Mouse (Mus musculus): ENCODE measurements around the gene Med19. TPM values are rescaled to one million over a fixed set of nuclear protein-coding genes. Genes with fewer than 3 reads are reported as not detected.
"Not testable (repeated sequence)": the region's sequence is repeated elsewhere in the genome, so short reads cannot be mapped to it uniquely, and the experiment has no call there.

The Med19 gene
- polyA plus RNA-seq, 1 experiment, result 11.5 TPM

DNA sequence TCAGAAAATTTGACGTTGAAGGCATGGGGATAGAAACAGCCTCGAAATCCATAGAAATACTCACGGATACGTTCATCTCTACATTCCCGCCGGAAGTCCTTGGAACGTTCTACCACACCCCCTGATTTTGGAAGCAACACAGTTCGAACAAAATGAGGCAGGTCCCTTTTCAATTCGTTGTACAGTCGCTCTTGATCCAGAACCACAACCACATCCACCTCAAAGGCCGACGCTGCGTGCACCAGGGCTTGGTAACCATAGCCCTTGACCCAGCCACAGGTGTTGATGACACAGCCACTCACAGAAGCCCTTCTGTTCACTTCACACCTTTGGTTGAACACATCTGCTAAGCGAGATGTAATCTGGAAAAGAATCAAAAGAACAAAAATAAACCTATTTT lies 45.7 kb downstream of the Med19 start:
- no peak overlapping the region for H3K4me3 ChIP-seq (ENCODE audit: insufficient read depth, low read depth, low read length)
- no peak overlapping the region for H3K27ac ChIP-seq (replicated peaks; ENCODE audit: low read depth, low read length)
- peaks cover 6% of the 10 kb centered on the region for H3K4me1 ChIP-seq (ENCODE audit: control insufficient read depth, insufficient read depth, insufficient read length, low read length)

DNA sequence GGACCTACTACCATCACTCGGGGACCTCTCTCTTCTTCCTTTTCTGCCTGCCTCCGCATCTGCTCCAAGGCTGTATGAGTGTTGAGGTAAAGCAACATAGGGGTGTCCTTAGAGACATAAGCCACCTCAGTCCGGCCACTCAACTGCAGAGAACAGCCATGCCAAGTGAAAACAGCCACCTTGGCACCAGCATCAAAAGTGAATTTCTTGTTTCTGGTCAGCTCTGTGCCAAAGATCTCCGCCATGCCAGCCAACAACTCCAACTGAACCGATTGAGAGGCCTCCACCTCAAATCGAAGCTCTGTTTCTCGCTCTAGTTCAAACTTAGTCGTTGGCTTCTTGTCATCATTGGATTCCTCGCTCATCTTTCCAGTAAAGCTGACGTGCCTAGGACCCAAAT lies 47.6 kb downstream of the Med19 start:
- H3K27ac ChIP-seq (replicated peaks; ENCODE audit: low read depth, low read length), result no peak overlapping the region
- H3K4me1 ChIP-seq (ENCODE audit: control insufficient read depth, insufficient read depth, insufficient read length, low read length), result peaks cover 6% of the 10 kb centered on the region
- peak overlapping the region; percentile 71 for H3K4me3 ChIP-seq (ENCODE audit: insufficient read depth, low read depth, low read length)

GRCm38 (mm10) chr2:84726716-84727115 lies 48.5 kb downstream of the Med19 start:
- Histone ChIP-seq H3K4me1 (ENCODE audit: control insufficient read depth, insufficient read depth, insufficient read length, low read length) (peaks cover 6% of the 10 kb centered on the region), H3K27ac (replicated peaks; ENCODE audit: low read depth, low read length) (peak overlapping the region; percentile 58), H3K4me3 (ENCODE audit: insufficient read depth, low read depth, low read length) (peak overlapping the region; percentile 71)

GRCm38 (mm10) chr2:84727172-84727858 lies 49.1 kb downstream of the Med19 start, which contains the start of gene Clp1:
Gene Clp1, minus strand, starts transcription at chr2:84727350.
- Histone ChIP-seq H3K4me3 (ENCODE audit: insufficient read depth, low read depth, low read length) (peak within 1 kb of the TSS; percentile 86), H3K4me1 (ENCODE audit: control insufficient read depth, insufficient read depth, insufficient read length, low read length) (peaks cover 6% of the 10 kb centered on the region), H3K27ac (replicated peaks; ENCODE audit: low read depth, low read length) (peak within 1 kb of the TSS; percentile 94)

DNA sequence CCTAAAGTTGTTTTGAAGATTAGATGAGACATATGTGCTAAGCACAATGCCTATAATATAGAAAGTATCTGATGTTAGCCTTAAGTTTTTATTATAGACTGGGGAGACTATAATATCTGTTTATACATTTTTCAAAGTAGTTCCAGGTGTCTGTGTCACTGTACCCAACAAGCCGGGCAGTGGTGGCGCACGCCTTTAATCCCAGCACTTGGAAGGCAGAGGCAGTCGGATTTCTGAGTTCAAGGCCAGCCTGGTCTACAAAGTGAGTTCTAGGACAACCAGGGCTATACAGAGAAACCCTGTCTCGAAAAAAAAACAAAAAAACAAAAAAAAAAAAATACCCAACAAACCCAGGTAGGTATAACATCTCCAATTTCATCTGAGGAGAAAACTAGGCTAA lies 50.0 kb downstream of the Med19 start:
- H3K4me3 ChIP-seq (ENCODE audit: insufficient read depth, low read depth, low read length); H3K27ac ChIP-seq (replicated peaks; ENCODE audit: low read depth, low read length); H3K4me1 ChIP-seq (ENCODE audit: control insufficient read depth, insufficient read depth, insufficient read length, low read length): not testable (repeated sequence)

- Histone ChIP-seq H3K4me1 (ENCODE audit: control insufficient read depth, insufficient read depth, insufficient read length, low read length) (no peaks in the 10 kb centered on the region; the same call in 1 of the 2 replicates), H3K27ac (replicated peaks; ENCODE audit: low read depth, low read length) (no peak overlapping the region), H3K4me3 (ENCODE audit: insufficient read depth, low read depth, low read length) (no peak overlapping the region)
These were observed 53.0 kb downstream of the Med19 start for GRCm38 (mm10) chr2:84731206-84731605.

DNA sequence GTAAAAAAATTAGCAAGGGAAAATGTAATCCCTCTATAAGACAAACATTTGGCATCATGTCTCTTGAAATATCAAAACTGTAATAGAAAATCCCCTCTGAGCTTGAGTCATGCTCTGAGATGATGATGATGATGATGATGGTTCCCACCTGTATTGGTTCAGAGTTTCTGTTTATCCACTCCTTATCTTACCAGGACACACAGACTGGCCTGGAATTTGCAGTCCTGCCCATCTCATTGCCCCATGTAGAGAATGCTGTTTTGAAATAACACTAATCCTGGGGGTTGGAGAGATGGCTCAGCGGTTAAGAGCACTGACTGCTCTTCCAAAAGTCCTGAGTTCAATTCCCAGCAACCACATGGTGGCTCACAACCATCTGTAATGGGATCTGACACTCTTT lies 54.2 kb downstream of the Med19 start:
- H3K4me3 ChIP-seq (ENCODE audit: insufficient read depth, low read depth, low read length), result no peak overlapping the region
- no peaks in the 10 kb centered on the region; the same call in 1 of the 2 replicates for H3K4me1 ChIP-seq (ENCODE audit: control insufficient read depth, insufficient read depth, insufficient read length, low read length)
- H3K27ac ChIP-seq (replicated peaks; ENCODE audit: low read depth, low read length), result no peak overlapping the region

- Histone ChIP-seq H3K4me1 (ENCODE audit: control insufficient read depth, insufficient read depth, insufficient read length, low read length) (no peaks in the 10 kb centered on the region; the same call in 1 of the 2 replicates), H3K27ac (replicated peaks; ENCODE audit: low read depth, low read length) (no peak within 1 kb of the TSS), H3K4me3 (ENCODE audit: insufficient read depth, low read depth, low read length) (peak within 1 kb of the TSS; percentile 46)
These were observed 55.5 kb downstream of the Med19 start, which contains the start of gene Ypel4 for GRCm38 (mm10) chr2:84733579-84734300. Gene Ypel4, plus strand, starts transcription at chr2:84734058.

DNA sequence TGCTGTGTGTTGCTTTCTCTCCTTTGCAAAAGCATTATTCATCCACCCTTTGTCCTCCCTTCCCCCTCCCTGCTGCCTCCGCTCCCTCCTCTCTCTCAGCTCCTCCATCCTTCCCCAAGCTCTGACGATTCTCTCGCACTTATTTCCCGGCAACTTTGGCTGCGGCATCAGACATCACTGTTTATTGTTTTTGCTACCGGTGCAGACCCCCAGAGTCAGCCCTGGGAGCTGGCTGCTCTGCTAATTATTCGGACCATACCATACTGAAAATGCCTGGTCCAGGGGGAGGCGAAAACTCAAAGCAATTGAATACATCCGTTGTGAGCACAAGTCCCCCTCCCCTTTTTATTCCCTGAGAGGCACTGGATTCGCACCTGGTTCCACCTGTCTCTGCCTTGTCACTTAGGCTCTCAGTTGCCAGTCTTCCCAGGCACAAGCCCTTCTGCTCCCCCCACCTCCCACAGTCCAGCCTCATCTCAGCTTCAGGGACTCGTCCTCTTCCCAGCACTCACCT lies 56.2 kb downstream of the Med19 start:
- Histone ChIP-seq H3K4me3 (ENCODE audit: insufficient read depth, low read depth, low read length) (peak overlapping the region; percentile 46), H3K27ac (replicated peaks; ENCODE audit: low read depth, low read length) (no peak overlapping the region), H3K4me1 (ENCODE audit: control insufficient read depth, insufficient read depth, insufficient read length, low read length) (no peaks in the 10 kb centered on the region; the same call in 1 of the 2 replicates)

GRCm38 (mm10) chr2:84734919-84735318 lies 56.7 kb downstream of the Med19 start:
- Histone ChIP-seq H3K4me3 (ENCODE audit: insufficient read depth, low read depth, low read length) (no peak overlapping the region), H3K4me1 (ENCODE audit: control insufficient read depth, insufficient read depth, insufficient read length, low read length) (no peaks in the 10 kb centered on the region; the same call in 1 of the 2 replicates), H3K27ac (replicated peaks; ENCODE audit: low read depth, low read length) (no peak overlapping the region)

DNA sequence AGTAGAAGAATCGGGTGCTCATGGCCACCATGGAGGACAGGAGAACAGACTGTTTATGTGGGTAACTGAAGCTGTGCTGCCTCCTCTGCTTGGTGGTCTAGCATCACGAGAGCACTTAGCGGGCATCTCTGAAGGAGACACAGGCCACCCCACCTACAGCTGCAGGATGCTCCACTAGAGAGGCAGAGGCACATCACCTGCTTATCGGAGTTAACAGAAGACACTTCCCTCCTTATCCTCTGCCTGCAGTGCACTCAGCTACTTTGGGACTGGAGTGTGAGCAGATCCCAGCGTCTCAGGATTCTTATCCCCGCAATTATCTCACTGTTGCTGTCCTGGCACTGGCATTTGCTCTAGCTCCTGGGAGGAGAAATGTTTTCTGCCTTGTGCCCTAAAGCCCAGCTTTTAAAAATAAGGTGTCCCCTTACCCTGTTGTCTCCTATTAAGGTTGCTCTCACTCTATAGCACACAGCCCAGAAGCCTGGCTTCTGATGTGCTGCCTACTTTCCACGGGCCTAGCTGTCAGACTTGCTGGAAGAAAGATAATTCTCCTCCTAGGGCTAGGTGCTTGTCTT lies 57.2 kb downstream of the Med19 start:
- no peaks in the 10 kb centered on the region; the same call in 1 of the 2 replicates for H3K4me1 ChIP-seq (ENCODE audit: control insufficient read depth, insufficient read depth, insufficient read length, low read length)
- H3K27ac ChIP-seq (replicated peaks; ENCODE audit: low read depth, low read length), result no peak overlapping the region
- H3K4me3 ChIP-seq (ENCODE audit: insufficient read depth, low read depth, low read length), result no peak overlapping the region

DNA sequence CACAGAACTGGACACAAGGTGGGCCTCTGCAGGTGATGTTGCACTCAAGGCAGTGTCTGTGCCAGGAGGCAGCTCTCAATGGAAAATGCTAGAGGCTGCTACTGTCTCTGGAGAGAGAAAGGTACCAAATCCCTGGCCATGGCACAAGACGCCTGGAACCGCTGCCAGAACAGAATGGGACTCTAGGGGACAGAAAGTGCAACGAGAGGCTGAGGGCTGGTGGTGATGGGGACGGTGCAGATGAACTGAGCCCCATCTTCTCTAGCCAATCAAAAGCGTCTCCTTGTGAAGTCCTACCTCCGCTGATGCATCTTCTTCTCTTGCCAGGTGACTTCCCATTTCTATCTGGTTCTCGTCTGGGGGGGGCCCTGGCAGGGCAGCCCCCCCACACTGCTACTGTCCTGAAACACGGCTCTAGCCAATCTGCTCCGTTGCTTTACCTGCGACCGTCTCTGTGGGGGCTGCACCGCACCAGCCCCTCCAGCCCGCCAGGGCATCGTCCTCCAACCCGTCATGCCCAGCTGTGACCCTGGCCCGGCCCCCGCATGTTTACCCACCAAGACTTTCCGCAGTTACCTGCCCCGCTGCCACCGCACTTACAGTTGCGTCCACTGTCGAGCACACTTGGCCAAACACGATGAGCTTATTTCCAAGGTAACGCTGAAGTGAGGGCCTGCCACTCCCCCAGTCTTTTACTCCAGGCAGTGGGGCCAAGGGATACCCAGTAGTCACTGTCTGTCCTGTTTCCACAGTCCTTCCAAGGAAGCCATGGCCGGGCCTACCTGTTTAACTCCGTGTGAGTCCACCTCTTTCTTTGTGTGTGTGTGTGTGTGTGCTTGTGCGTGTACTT lies 58.3 kb downstream of the Med19 start:
- H3K4me1 ChIP-seq (ENCODE audit: control insufficient read depth, insufficient read depth, insufficient read length, low read length), result peaks cover 3% of the 10 kb centered on the region; the same call in 1 of the 2 replicates
- no peak overlapping the region for H3K4me3 ChIP-seq (ENCODE audit: insufficient read depth, low read depth, low read length)
- no peak overlapping the region for H3K27ac ChIP-seq (replicated peaks; ENCODE audit: low read depth, low read length)

DNA sequence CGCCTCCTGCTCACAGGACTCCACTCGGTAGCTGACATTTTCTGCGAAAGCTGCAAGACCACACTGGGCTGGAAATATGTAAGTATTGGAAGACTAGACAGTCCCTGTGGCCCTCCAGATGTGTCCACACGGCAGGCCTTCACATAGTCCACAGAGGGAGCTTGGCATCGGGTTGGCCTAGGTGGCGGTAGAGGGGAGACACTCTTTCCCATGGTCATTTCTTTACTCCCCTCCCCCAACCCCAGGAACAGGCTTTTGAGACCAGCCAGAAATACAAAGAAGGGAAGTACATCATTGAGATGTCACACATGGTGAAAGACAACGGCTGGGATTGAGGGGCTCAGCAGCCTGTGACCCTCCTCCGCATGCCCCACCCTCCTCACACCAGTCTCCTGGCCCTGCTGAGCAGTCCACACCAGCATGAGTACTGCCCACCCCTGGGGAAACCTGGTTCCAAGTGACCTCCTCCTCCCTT lies 59.3 kb downstream of the Med19 start:
- Histone ChIP-seq H3K4me3 (ENCODE audit: insufficient read depth, low read depth, low read length) (no peak overlapping the region), H3K27ac (replicated peaks; ENCODE audit: low read depth, low read length) (no peak overlapping the region), H3K4me1 (ENCODE audit: control insufficient read depth, insufficient read depth, insufficient read length, low read length) (peaks cover 9% of the 10 kb centered on the region)
